In the genomic region with DNA sequence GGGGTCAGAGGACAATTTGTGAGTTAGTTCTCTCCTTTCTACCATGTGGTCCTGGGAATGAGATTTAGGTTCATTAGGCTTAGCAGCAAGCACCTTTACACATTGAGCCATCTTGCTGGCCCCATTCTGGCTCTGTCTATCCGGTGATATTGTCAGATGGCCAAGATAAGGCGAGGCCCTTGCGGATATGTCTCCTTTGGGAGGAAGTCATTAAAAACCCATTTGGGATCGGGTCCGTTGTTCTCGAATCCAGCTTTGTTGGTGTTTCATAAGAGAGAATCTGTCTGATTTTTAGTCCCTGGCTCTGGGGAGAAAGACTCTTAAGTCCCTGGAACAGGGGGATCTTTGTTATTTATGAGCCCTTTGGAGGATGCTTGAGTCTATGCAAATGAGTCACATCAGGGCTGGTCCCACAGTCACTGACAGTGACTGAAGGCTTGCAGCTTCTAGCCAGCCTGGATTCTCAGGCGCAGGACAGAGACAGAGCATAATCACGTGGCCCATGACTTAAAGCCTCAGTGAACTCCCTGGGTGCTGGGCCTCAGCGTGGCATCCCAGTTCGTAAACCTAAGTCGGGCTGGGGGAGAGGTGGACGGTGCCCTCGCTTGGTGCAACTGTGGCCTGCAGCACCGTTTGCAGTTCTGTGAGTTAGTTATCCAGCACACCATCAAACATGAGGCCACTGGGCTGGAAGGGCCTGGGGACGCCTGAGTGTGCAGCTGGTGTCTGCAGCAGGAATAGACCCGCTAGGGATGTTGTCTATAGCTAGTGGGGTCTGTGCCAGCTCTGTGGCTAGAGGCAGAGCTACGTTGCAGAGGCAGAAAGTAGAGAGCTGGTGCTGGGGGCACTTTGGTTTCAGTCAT, we compare ENCODE assay signal across 12 mouse cellular contexts. TPM values are rescaled to one million over a fixed set of nuclear protein-coding genes. Genes with fewer than 3 reads are reported as not detected.
DNase-seq lines count a peak whose midpoint lies in the region; ATAC-seq and TF ChIP-seq lines count a peak whose summit lies in the region.
"Had no signal": no experiment of that assay in that cellular context is flagged by ENCODE, and none has a peak within 500 bp of the region (broad histone marks: within the 10 kb centered on the region; RNA-seq: fewer than 3 reads in every experiment).

No protein-coding gene starts in this region.

- H3K27me3 ChIP-seq in forebrain, embryonic 10.5 days (ENCODE audit: poor library complexity, severe bottlenecking): no peaks in the 10 kb centered on the region
- no peaks in the 10 kb centered on the region for H3K27me3 ChIP-seq in forebrain, embryonic 11.5 days (ENCODE audit: control insufficient read depth, insufficient read depth, low read length)
- H3K27me3 ChIP-seq in lung, postnatal 0 days (replicated peaks; ENCODE audit: insufficient read depth, low read length): no peaks in the 10 kb centered on the region
- no peaks in the 10 kb centered on the region for H3K27me3 ChIP-seq in stomach, embryonic 16.5 days (ENCODE audit: control insufficient read depth, insufficient read depth, low read length)
- H3K27me3 ChIP-seq: embryonic facial prominence, embryonic 15.5 days had no signal

- H3K36me3 ChIP-seq in forebrain, embryonic 10.5 days (replicated peaks): peaks cover 54% of the 10 kb centered on the region
- no peaks in the 10 kb centered on the region; the same call in 1 of the 2 replicates for H3K36me3 ChIP-seq in forebrain, embryonic 11.5 days (ENCODE audit: control insufficient read depth, insufficient read depth, low read length)
- H3K36me3 ChIP-seq in lung, postnatal 0 days (ENCODE audit: insufficient read depth, low read length): 0 out of 2 replicates have a peak, but pooled peaks cover 14% of the 10 kb centered on the region
- peaks cover 3% of the 10 kb centered on the region; the same call in 1 of the 2 replicates for H3K36me3 ChIP-seq in stomach, embryonic 16.5 days (ENCODE audit: control insufficient read depth, insufficient read depth, low read length)

- TF ChIP-seq EP300 in lung, postnatal 0 days (IDR thresholded peaks at IDR 0.05): peak; percentile 12; the same call in 1 of the 2 replicates

- ATAC-seq in forebrain, embryonic 11.5 days (replicated peaks; ENCODE audit: low FRiP score): no peak
- no peak for ATAC-seq in lung, postnatal 0 days
- no peak for ATAC-seq in stomach, embryonic 16.5 days (ENCODE audit: insufficient read depth, low FRiP score)
- ATAC-seq: liver, postnatal 0 days had no signal

- no peak overlapping the region for H3K9ac ChIP-seq in forebrain, embryonic 11.5 days (ENCODE audit: low read length)
- H3K9ac ChIP-seq in lung, postnatal 0 days (replicated peaks; ENCODE audit: low read depth): no peak overlapping the region
- no peak overlapping the region for H3K9ac ChIP-seq in stomach, embryonic 16.5 days (ENCODE audit: low read length)
- H3K9ac ChIP-seq: embryonic facial prominence, embryonic 15.5 days; liver, postnatal 0 days had no signal

- WGBS in forebrain, embryonic 10.5 days: 81% methylated on average over 17 of the region's 17 CpGs
- WGBS in forebrain, embryonic 11.5 days: 72% methylated on average over 17 of the region's 17 CpGs
- WGBS in lung, postnatal 0 days: 56% methylated on average over 17 of the region's 17 CpGs
- whole genome bisulfite sequencing in stomach, embryonic 16.5 days: 71% methylated on average over 17 of the region's 17 CpGs

- no peak overlapping the region for H3K4me3 ChIP-seq in forebrain, embryonic 10.5 days
- no peak overlapping the region for H3K4me3 ChIP-seq in forebrain, embryonic 11.5 days (ENCODE audit: low read depth, low read length)
- H3K4me3 ChIP-seq in lung, postnatal 0 days (ENCODE audit: low read depth, low read length): no peak overlapping the region
- H3K4me3 ChIP-seq in stomach, embryonic 16.5 days (replicated peaks; ENCODE audit: low read length): no peak overlapping the region
- H3K4me3 ChIP-seq: embryonic facial prominence, embryonic 15.5 days had no signal

- TF ChIP-seq CTCF in lung, postnatal 0 days (IDR thresholded peaks at IDR 0.05): no peak

- peaks cover 29% of the 10 kb centered on the region for H3K4me1 ChIP-seq in forebrain, embryonic 10.5 days
- H3K4me1 ChIP-seq in forebrain, embryonic 11.5 days (replicated peaks; ENCODE audit: control insufficient read depth, insufficient read depth, low read length): peaks cover 14% of the 10 kb centered on the region
- peaks cover 13% of the 10 kb centered on the region; the same call in 1 of the 2 replicates for H3K4me1 ChIP-seq in lung, postnatal 0 days (ENCODE audit: insufficient read depth, low read depth, low read length)
- H3K4me1 ChIP-seq in stomach, embryonic 16.5 days (ENCODE audit: control insufficient read depth, insufficient read depth, low read length): peaks cover 11% of the 10 kb centered on the region

- DNase-seq in forebrain, embryonic 10.5 days (ENCODE audit: extremely low spot score, low spot score): no peak
- DNase-seq in forebrain, embryonic 11.5 days (ENCODE audit: low spot score): no peak
- peak; percentile 59 for DNase-seq in lung, postnatal 0 days (ENCODE audit: low spot score)
- DNase-seq in lung, adult 18-20 months: no peak
- peak; percentile 45 for DNase-seq in lung, postnatal 36 days
- DNase-seq in right cerebral cortex, adult 18-20 months: no peak
- DNase-seq in layer of hippocampus, postnatal 14 days (ENCODE audit: low spot score in 2 of 2): no peak
- DNase-seq: adrenal gland, adult 2 months; cerebellum, adult 11-12 months; liver, postnatal 0 days had no signal

- H3K27ac ChIP-seq in forebrain, embryonic 10.5 days: peak overlapping the region; percentile 66
- H3K27ac ChIP-seq in forebrain, embryonic 11.5 days (ENCODE audit: low read depth, low read length): no peak overlapping the region
- 0 out of 2 replicates have a peak overlapping the region, but pooled peaks have one; percentile 28 for H3K27ac ChIP-seq in lung, postnatal 0 days (ENCODE audit: low read length)
- H3K27ac ChIP-seq in stomach, embryonic 16.5 days (ENCODE audit: low read length): peak overlapping the region; percentile 8; the same call in 1 of the 2 replicates
- H3K27ac ChIP-seq: embryonic facial prominence, embryonic 15.5 days had no signal

- no peaks in the 10 kb centered on the region for H3K9me3 ChIP-seq in forebrain, embryonic 10.5 days
- H3K9me3 ChIP-seq in forebrain, embryonic 11.5 days (ENCODE audit: control insufficient read depth, low read length): no peaks in the 10 kb centered on the region
- no peaks in the 10 kb centered on the region for H3K9me3 ChIP-seq in lung, postnatal 0 days (ENCODE audit: low read length)
- H3K9me3 ChIP-seq in stomach, embryonic 16.5 days (replicated peaks; ENCODE audit: control insufficient read depth, low read length): no peaks in the 10 kb centered on the region
- H3K9me3 ChIP-seq: embryonic facial prominence, embryonic 15.5 days had no signal

- no peak overlapping the region for H3K4me2 ChIP-seq in forebrain, embryonic 11.5 days (ENCODE audit: low read depth, low read length, severe bottlenecking)
- H3K4me2 ChIP-seq in lung, postnatal 0 days (replicated peaks; ENCODE audit: low read depth, low read length): no peak overlapping the region
- no peak overlapping the region for H3K4me2 ChIP-seq in stomach, embryonic 16.5 days (ENCODE audit: low read depth, low read length)
- H3K4me2 ChIP-seq: embryonic facial prominence, embryonic 15.5 days had no signal

RNA-seq across cellular contexts. Expression of a gene that starts 16.8 kb away (rescaled TPM):
- polyA plus RNA-seq in forebrain, embryonic 10.5 days (2016; fragmentation: Nextera tagmentation; extraction: Ambion mirVana): 6.2 and 7.1 TPM in 2 replicates
- 11.2 and 11.8 TPM in 2 replicates for polyA plus RNA-seq in forebrain, embryonic 11.5 days (2014; fragmentation: Nextera tagmentation; extraction: Ambion mirVana)
- polyA plus RNA-seq in lung, postnatal 0 days (2015; fragmentation: Nextera tagmentation; extraction: Ambion mirVana): 7.2 and 10.2 TPM in 2 replicates
- 3.7 and 4.1 TPM in 2 replicates for polyA plus RNA-seq in stomach, embryonic 16.5 days (2015; fragmentation: Nextera tagmentation; extraction: Ambion mirVana)
- 10 to 100 TPM; 50.9 to 54.6 TPM for total RNA-seq in layer of hippocampus, postnatal 14 days (2021)

RNA-seq across cellular contexts. Expression of a gene that starts 32.3 kb away (rescaled TPM):
- polyA plus RNA-seq in forebrain, embryonic 10.5 days (2016; fragmentation: Nextera tagmentation; extraction: Ambion mirVana): 571 and 588 TPM in 2 replicates
- 493 and 540 TPM in 2 replicates for polyA plus RNA-seq in forebrain, embryonic 11.5 days (2014; fragmentation: Nextera tagmentation; extraction: Ambion mirVana)
- polyA plus RNA-seq in lung, postnatal 0 days (2015; fragmentation: Nextera tagmentation; extraction: Ambion mirVana): 403 and 485 TPM in 2 replicates
- 378 and 395 TPM in 2 replicates for polyA plus RNA-seq in stomach, embryonic 16.5 days (2015; fragmentation: Nextera tagmentation; extraction: Ambion mirVana)
- total RNA-seq in layer of hippocampus, postnatal 14 days (2021): 100 to 1,000 TPM; 286 to 291 TPM

RNA-seq across cellular contexts. Expression of a gene that starts 56.7 kb away (rescaled TPM):
- polyA plus RNA-seq in forebrain, embryonic 10.5 days (2016; fragmentation: Nextera tagmentation; extraction: Ambion mirVana): 2.8 and 4.2 TPM in 2 replicates
- 2.2 and 3.8 TPM in 2 replicates for polyA plus RNA-seq in forebrain, embryonic 11.5 days (2014; fragmentation: Nextera tagmentation; extraction: Ambion mirVana)
- 3.0 and 3.2 TPM in 2 replicates for polyA plus RNA-seq in lung, postnatal 0 days (2015; fragmentation: Nextera tagmentation; extraction: Ambion mirVana)
- polyA plus RNA-seq in stomach, embryonic 16.5 days (2015; fragmentation: Nextera tagmentation; extraction: Ambion mirVana): 3.4 and 3.5 TPM in 2 replicates
- total RNA-seq in layer of hippocampus, postnatal 14 days (2021): 1 to 10 TPM; 1.4 to 2.8 TPM

Comparison
In these comparisons a context has a peak if more than half of its experiments do, and no peak if none do; other contexts are left out.
1. DNase-seq: peak in lung, postnatal 0 days (single experiment) and lung, postnatal 36 days (single experiment); none in forebrain, embryonic 10.5 days (single experiment), forebrain, embryonic 11.5 days (single experiment), lung, adult 18-20 months (0 of 2), right cerebral cortex, adult 18-20 months (single experiment) and layer of hippocampus, postnatal 14 days (0 of 2).